Mouse (Mus musculus) lung, postnatal 0 days (tissue): ENCODE measurements around the gene Krtap3-2. TPM values are rescaled to one million over a fixed set of nuclear protein-coding genes. Genes with fewer than 3 reads are reported as not detected.
A peak's percentile ranks its signal among the peaks of the same experiment; 100 is the strongest.
"Not testable (repeated sequence)": the region's sequence is repeated elsewhere in the genome, so short reads cannot be mapped to it uniquely, and the experiment has no call there.

Experiments used
- ATAC-seq: fragments of 200-750 bp; cut with Nextera tagmentation; 2 replicates; pipeline ENCODE4 v1.8.0; 2017; ENCODE audit warnings: moderate library complexity
- DNase-seq: peaks from one replicate; pipeline ENCODE4 v3.0.0-alpha.2; 2016; ENCODE audit warnings: low spot score
- H3K27ac ChIP-seq: fragments of 300-500 bp; sonication (generic); 2 replicates; pipeline ENCODE4 v1.5.1; 2014; ENCODE audit warnings: antibody characterized with exemption, mild to moderate bottlenecking, low read length, mixed read lengths
- H3K27me3 ChIP-seq: fragments of 300-500 bp; sonication (generic); replicated peaks from 2 replicates; pipeline ENCODE4 v1.6.1; 2014; ENCODE audit warnings: low read length, mixed read lengths; ENCODE audit not compliant: insufficient read depth
- H3K36me3 ChIP-seq: fragments of 300-500 bp; sonication (generic); 2 replicates; pipeline ENCODE4 v1.6.1; 2014; ENCODE audit warnings: low read length, mixed read lengths; ENCODE audit not compliant: insufficient read depth
- H3K4me1 ChIP-seq: fragments of 300-500 bp; sonication (generic); 2 replicates; pipeline ENCODE4 v1.6.1; 2014; ENCODE audit warnings: antibody characterized with exemption, low read depth, low read length, mixed read lengths; ENCODE audit not compliant: insufficient read depth
- H3K4me2 ChIP-seq: fragments of 300-500 bp; sonication (generic); replicated peaks from 2 replicates; pipeline ENCODE4 v1.6.1; 2014; ENCODE audit warnings: low read depth, mild to moderate bottlenecking, low read length, moderate library complexity, mixed read lengths
- H3K4me3 ChIP-seq: fragments of 300-500 bp; sonication (generic); 2 replicates; pipeline ENCODE4 v1.5.1; 2014; ENCODE audit warnings: low read depth, low read length
- H3K9ac ChIP-seq: fragments of 300-500 bp; sonication (generic); replicated peaks from 2 replicates; pipeline ENCODE4 v1.6.1; 2014; ENCODE audit warnings: low read depth, mild to moderate bottlenecking
- H3K9me3 ChIP-seq: fragments of 300-500 bp; sonication (generic); 2 replicates; pipeline ENCODE4 v1.6.1; 2016; ENCODE audit warnings: low read length, mixed read lengths
- CTCF ChIP-seq: IDR thresholded peaks from 2 replicates; pipeline ENCODE4 v1.5.1; 2016; ENCODE audit warnings: antibody characterized with exemption, mild to moderate bottlenecking
- EP300 ChIP-seq: IDR thresholded peaks from 2 replicates; pipeline ENCODE4 v1.6.1; 2016; ENCODE audit warnings: antibody characterized with exemption, mild to moderate bottlenecking, control low read depth
- WGBS: fragments of 180-500 bp; shearing (Covaris S2); extraction: QIAGEN DNeasy Blood & Tissue Kit; methylation state at CpG from one replicate; pipeline ENCODE4 v1.1.7; 2014; 5-methylcytosine and 5-hydroxymethylcytosine counted together
- polyA plus RNA-seq: library from polyadenylated mRNA; unstranded; fragments of >200 nt; fragmentation: Nextera tagmentation; extraction: Ambion mirVana; gene quantifications from 2 replicates; pipeline ENCODE4 v1.2.1, GENCODE M21; 2015

Gene Krtap3-2
- not detected in 2 replicates for polyA plus RNA-seq

DNA sequence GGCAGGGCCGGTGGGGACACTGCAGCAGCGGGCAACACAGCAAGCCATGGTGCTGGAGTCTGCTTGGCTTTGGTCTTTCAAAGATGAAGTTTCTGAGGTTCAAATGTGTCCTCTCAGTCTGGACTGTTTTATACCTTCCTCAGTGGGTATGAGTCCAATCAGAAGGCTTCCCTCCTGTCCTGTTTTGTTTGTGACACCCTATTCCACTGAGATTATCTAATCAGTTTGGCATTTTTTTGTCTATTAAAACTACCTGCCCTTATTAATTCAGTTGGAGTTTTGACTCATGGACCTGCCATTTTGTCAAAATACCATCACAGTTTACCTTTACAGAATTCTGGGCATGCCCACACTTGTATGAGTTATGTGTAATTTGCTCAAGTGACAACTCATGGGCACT lies at the start of gene Krtap3-2:
Gene Krtap3-2, minus strand, starts transcription at position 101 of the 400 bp plus-strand sequence.
- Histone ChIP-seq H3K9me3 (no peaks in the 10 kb centered on the region), H3K9ac (no peak within 1 kb of the TSS), H3K4me1 (no peaks in the 10 kb centered on the region), H3K4me3 (no peak within 1 kb of the TSS), H3K36me3 (no peaks in the 10 kb centered on the region), H3K27ac (no peak within 1 kb of the TSS), H3K27me3 (no peaks in the 10 kb centered on the region), H3K4me2 (no peak within 1 kb of the TSS)
- DNase-seq (no peak), ATAC-seq (no peak)
- WGBS: no CpG with 5 or more reads among the region's 2 CpGs
- no peak for TF ChIP-seq EP300
- no peak for TF ChIP-seq CTCF

DNA sequence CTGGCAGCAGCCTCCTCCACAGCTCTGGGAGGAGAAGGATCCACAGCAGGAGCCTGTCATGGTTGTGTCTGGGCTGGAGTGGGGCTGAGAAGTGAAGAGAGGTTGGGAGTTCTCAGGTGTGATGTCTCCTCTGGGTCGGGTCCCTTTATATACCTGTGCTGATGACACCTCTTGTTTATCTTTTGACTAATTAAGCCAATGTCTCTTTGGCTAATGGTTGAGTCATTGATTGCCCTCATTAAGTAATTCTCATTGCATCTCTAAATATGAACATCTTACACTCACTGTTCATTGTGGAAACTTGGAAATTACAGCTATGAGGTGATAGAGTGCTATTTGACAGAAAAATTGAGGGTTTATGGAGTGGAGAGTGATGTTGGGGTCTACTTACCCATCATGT lies 46.6 kb upstream of the Krtap3-2 start, which contains the start of gene Gm11938:
Gene Gm11938, minus strand, starts transcription at position 101 of the 400 bp plus-strand sequence.
- not testable (repeated sequence) for H3K4me3 ChIP-seq, DNase-seq, H3K4me1 ChIP-seq, ATAC-seq, H3K36me3 ChIP-seq, H3K4me2 ChIP-seq, H3K27me3 ChIP-seq, H3K9ac ChIP-seq, H3K9me3 ChIP-seq, H3K27ac ChIP-seq
- 48% methylated on average over 1 of the region's 1 CpGs for WGBS

DNA sequence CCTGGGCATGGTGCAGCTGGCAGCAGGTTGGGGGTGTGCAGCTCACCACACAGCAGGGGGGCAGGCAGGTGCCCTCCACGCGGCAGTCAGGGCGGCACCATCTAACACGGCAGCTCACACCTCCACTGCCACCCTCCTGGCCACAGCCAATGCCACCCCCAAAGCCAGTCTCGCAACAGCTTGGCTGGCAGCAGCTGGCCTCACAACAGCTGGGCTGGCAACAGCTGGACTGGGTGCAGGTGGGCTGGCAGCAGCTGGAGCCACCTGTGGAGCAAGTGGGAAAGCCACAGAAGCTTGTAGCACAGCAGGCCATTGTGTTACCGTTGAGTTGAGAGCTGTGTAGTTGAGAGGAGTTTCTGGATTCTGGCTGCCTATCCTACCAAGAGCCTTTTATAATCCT lies 41.1 kb upstream of the Krtap3-2 start, which contains the start of gene Krtap9-3:
Gene Krtap9-3, minus strand, starts transcription at position 364 of the 400 bp plus-strand sequence.
- H3K4me2 ChIP-seq, H3K4me3 ChIP-seq, ATAC-seq, H3K27me3 ChIP-seq, H3K36me3 ChIP-seq, H3K9me3 ChIP-seq, H3K27ac ChIP-seq, DNase-seq, H3K9ac ChIP-seq, H3K4me1 ChIP-seq: not testable (repeated sequence)
- WGBS: 64% methylated on average over 6 of the region's 6 CpGs

DNA sequence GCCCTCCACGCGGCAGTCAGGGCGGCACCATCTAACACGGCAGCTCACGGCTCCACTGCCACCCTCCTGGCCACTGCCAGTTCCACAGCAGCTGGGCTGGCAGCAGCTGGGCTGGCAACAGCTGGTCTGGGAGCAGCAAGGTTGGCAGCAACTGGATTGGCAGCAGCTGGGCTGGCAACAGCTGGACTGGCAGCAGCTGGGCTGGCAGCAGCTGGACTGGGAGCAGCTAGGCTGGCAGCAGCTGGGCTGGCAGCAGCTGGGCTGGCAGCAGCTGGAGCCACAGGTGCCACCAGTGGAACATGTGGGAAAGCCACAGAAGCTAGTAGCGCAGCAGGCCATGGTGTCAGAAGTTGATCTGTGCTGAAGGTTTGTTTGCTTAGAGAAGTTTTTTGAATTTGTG lies 34.3 kb upstream of the Krtap3-2 start, which contains the start of gene Krtap1-3:
Gene Krtap1-3, minus strand, starts transcription at position 359 of the 400 bp plus-strand sequence.
- WGBS: 90% methylated on average over 6 of the region's 6 CpGs
- Histone ChIP-seq H3K27ac (no peak within 1 kb of the TSS), H3K9ac (no peak within 1 kb of the TSS), H3K36me3 (no peaks in the 10 kb centered on the region), H3K9me3 (no peaks in the 10 kb centered on the region), H3K4me1 (no peaks in the 10 kb centered on the region), H3K4me3 (no peak within 1 kb of the TSS), H3K4me2 (no peak within 1 kb of the TSS), H3K27me3 (no peaks in the 10 kb centered on the region)
- TF ChIP-seq EP300 (no peak), CTCF (no peak)
- DNase-seq (no peak), ATAC-seq (no peak)

DNA sequence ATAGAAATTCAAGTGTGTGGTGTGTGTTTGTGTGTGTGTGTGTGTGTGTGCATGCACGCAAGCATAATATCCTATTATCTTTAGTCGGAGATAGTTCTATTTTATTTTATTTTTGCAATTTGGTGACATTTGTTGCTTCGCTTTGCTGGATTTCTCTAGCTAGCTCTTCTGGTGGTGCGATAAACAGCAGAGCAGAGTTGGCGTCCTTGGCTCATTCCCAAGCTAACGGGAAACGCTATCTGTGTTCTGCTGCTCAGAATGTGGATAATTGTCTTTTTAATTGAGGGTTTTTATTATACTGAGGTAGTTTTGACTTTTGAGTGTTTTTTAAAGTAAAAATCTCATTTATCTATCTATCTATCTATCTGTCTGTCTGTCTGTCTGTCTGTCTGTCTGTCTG lies 28.4 kb upstream of the Krtap3-2 start:
- DNase-seq: no peak
- no peak overlapping the region for H3K27ac ChIP-seq
- H3K9ac ChIP-seq: no peak overlapping the region
- H3K4me3 ChIP-seq: no peak overlapping the region
- no peak for ATAC-seq
- no peak for TF ChIP-seq CTCF
- TF ChIP-seq EP300: no peak
- WGBS: 77% methylated on average over 7 of the region's 7 CpGs
- no peaks in the 10 kb centered on the region for H3K27me3 ChIP-seq
- H3K4me2 ChIP-seq: no peak overlapping the region
- H3K36me3 ChIP-seq: no peaks in the 10 kb centered on the region
- no peaks in the 10 kb centered on the region for H3K9me3 ChIP-seq
- H3K4me1 ChIP-seq: no peaks in the 10 kb centered on the region

DNA sequence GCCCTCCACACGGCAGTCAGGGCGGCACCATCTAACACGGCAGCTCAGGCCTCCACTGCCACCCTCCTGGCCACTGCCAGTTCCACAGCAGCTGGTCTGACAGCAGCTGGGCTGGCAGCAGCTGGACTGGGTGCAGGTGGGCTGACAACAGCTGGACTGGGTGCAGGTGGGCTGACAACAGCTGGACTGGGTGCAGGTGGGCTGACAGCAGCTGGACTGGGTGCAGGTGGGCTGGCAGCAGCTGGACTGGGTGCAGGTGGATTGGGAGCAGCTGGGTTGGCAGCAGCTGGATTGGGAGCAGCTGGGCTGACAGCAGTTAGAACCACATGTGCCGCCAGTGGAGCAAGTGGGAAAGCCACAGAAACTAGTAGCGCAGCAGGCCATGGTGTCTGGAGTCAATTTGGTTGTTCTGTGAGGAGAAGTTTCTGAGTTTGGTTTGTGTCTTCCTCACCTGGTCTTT lies 26.6 kb upstream of the Krtap3-2 start, which contains the start of gene Krtap1-4:
Gene Krtap1-4, minus strand, starts transcription at position 410 of the 460 bp plus-strand sequence.
- WGBS: 77% methylated on average over 5 of the region's 5 CpGs
- Histone ChIP-seq H3K9ac (no peak within 1 kb of the TSS), H3K4me1 (no peaks in the 10 kb centered on the region), H3K9me3 (no peaks in the 10 kb centered on the region), H3K4me3 (no peak within 1 kb of the TSS), H3K27me3 (no peaks in the 10 kb centered on the region), H3K4me2 (no peak within 1 kb of the TSS), H3K27ac (no peak within 1 kb of the TSS), H3K36me3 (no peaks in the 10 kb centered on the region)
- ATAC-seq (no peak), DNase-seq (no peak)
- TF ChIP-seq CTCF (no peak), EP300 (no peak)

- DNase-seq (peak; percentile 65), ATAC-seq (peak; percentile 58; the same call in 1 of the 2 replicates)
- Histone ChIP-seq H3K4me2 (no peak overlapping the region), H3K4me1 (no peaks in the 10 kb centered on the region), H3K9ac (no peak overlapping the region), H3K4me3 (no peak overlapping the region), H3K36me3 (no peaks in the 10 kb centered on the region), H3K27ac (no peak overlapping the region), H3K27me3 (no peaks in the 10 kb centered on the region), H3K9me3 (no peaks in the 10 kb centered on the region)
- TF ChIP-seq EP300: 0 out of 2 replicates have a peak, but pooled peaks have one; percentile 48
- no peak for TF ChIP-seq CTCF
- 55% methylated on average over 6 of the region's 6 CpGs for WGBS
Measured at GRCm38 (mm10) chr11:99581564-99581963, 24.9 kb upstream of the Krtap3-2 start.
